ENCODE assay signal across 7 mouse cellular contexts in genomic region chr3:62506488-62507205, GRCm38 (mm10). TPM values are rescaled to one million over a fixed set of nuclear protein-coding genes. Genes with fewer than 3 reads are reported as not detected.
DNase-seq lines count a peak whose midpoint lies in the region; ATAC-seq lines count a peak whose summit lies in the region.

Dhx36 (minus strand) TSS chr3:62507004.

- peak; percentile 99 for ATAC-seq in intestine, embryonic 15.5 days

- H3K4me1 ChIP-seq in intestine, embryonic 15.5 days (replicated peaks): peaks cover 6% of the 10 kb centered on the region; the same call in 1 of the 2 replicates
- peaks cover 17% of the 10 kb centered on the region for H3K4me1 ChIP-seq in midbrain, embryonic 10.5 days

- no peaks in the 10 kb centered on the region for H3K36me3 ChIP-seq in intestine, embryonic 15.5 days
- peaks cover 8% of the 10 kb centered on the region for H3K36me3 ChIP-seq in midbrain, embryonic 10.5 days

- H3K9ac ChIP-seq in intestine, embryonic 15.5 days: peak within 1 kb of the TSS; percentile 89

- peak within 1 kb of the TSS; percentile 93 for H3K27ac ChIP-seq in intestine, embryonic 15.5 days
- peak within 1 kb of the TSS; percentile 97 for H3K27ac ChIP-seq in midbrain, embryonic 10.5 days (replicated peaks)

- no peaks in the 10 kb centered on the region for H3K27me3 ChIP-seq in intestine, embryonic 15.5 days (replicated peaks)
- no peaks in the 10 kb centered on the region; the same call in 1 of the 2 replicates for H3K27me3 ChIP-seq in midbrain, embryonic 10.5 days (ENCODE audit: low read depth, poor library complexity, severe bottlenecking)

- whole genome bisulfite sequencing in intestine, embryonic 15.5 days: under 1% methylated on average over 66 of the region's 66 CpGs
- under 1% methylated on average over 60 of the region's 66 CpGs for WGBS in midbrain, embryonic 10.5 days

- H3K9me3 ChIP-seq in intestine, embryonic 15.5 days: no peaks in the 10 kb centered on the region
- no peaks in the 10 kb centered on the region for H3K9me3 ChIP-seq in midbrain, embryonic 10.5 days (replicated peaks)

- DNase-seq in adrenal gland, adult 2 months: peak; percentile 97
- DNase-seq in embryo, embryonic 11.5 days (ENCODE audit: low read depth, low spot score): peak; percentile 96
- peak; percentile 90 to 93 for DNase-seq in gastrocnemius, postnatal 36 days
- DNase-seq in left cerebral cortex, postnatal 25 days (ENCODE audit: low spot score in 2 of 2): peak; percentile 99
- DNase-seq in midbrain, embryonic 10.5 days (ENCODE audit: low spot score): peak; percentile 96
- peak; percentile 98 for DNase-seq in right cerebral cortex, postnatal 4 days

- intact Hi-C loops in gastrocnemius, postnatal 36 days (cut with DNase I): no loop called here
- intact Hi-C loops in left cerebral cortex, postnatal 25 days (cut with DNase I): no loop called here

- peak within 1 kb of the TSS; percentile 60 for H3K4me2 ChIP-seq in intestine, embryonic 15.5 days (replicated peaks)

- H3K4me3 ChIP-seq in intestine, embryonic 15.5 days (replicated peaks): peak within 1 kb of the TSS; percentile 97
- H3K4me3 ChIP-seq in midbrain, embryonic 10.5 days: peak within 1 kb of the TSS; percentile 92

RNA-seq across cellular contexts. Expression of gene Dhx36, which starts in this region (rescaled TPM):
- total RNA-seq in adrenal gland, adult 2 months (2021): 10 to 100 TPM; 27.3 to 34.0 TPM
- polyA plus RNA-seq in adrenal gland, adult 2 months (2012; rRNA removed): 1.2 TPM in 2 replicates
- 10 to 100 TPM; 11.1 to 15.3 TPM for total RNA-seq in gastrocnemius, postnatal 36 days (2021)
- polyA plus RNA-seq in intestine, embryonic 15.5 days (2015; fragmentation: Nextera tagmentation; extraction: Ambion mirVana): 20.6 and 21.7 TPM in 2 replicates
- total RNA-seq in left cerebral cortex, postnatal 25 days (2021): 10 to 100 TPM; 55.9 to 57.7 TPM
- polyA plus RNA-seq in midbrain, embryonic 10.5 days (2016; fragmentation: Nextera tagmentation; extraction: Ambion mirVana): 33.4 and 36.2 TPM in 2 replicates

Comparison
In these comparisons a context has a peak if more than half of its experiments do, and no peak if none do; other contexts are left out.
1. Peak in every context shown above with its lines: DNase-seq, ATAC-seq, H3K4me3 ChIP-seq and H3K27ac ChIP-seq.